25 mouse cellular contexts compared by ENCODE assay signal in the genomic region with DNA sequence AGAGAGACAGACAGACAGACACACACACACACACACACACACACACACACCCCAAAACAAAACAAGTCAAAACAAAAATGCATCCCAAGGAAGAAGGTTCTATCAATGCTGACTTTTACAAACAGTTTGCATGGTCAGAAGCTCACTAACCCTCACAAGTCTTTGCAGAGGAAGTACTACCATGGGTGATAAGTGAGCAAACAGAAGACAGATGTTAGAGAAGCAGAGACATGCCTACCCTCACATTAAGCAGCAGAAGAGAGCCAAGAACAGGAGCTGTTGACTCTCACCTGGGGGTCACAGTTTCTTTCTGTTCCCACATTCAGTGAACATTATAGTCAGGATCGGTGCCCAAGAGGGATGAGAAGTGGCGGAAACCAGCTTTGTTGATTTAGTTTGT. TPM values are rescaled to one million over a fixed set of nuclear protein-coding genes. Genes with fewer than 3 reads are reported as not detected.
"Had no signal": no experiment of that assay in that cellular context is flagged by ENCODE, and none has a peak within 500 bp of the region (broad histone marks: within the 10 kb centered on the region; RNA-seq: fewer than 3 reads in every experiment).

No protein-coding gene starts in this region.

- DNase-seq: liver, embryonic 13.5 days; liver, postnatal 0 days; lung, adult 2 months; lung, postnatal 14 days; lung, postnatal 36 days; retina, postnatal 1 day; right cerebral cortex, adult 18-20 months; right cerebral cortex, postnatal 25 days; right cerebral cortex, postnatal 4 days; spleen, adult 18-20 months; thymus, adult 2 months; thymus, postnatal 25 days had no signal

- H3K27me3 ChIP-seq: liver, embryonic 13.5 days; liver, embryonic 15.5 days; lung, embryonic 15.5 days; megakaryocyte, embryonic 14.5 days; midbrain, embryonic 13.5 days; midbrain, embryonic 15.5 days; neural tube, embryonic 13.5 days; neural tube, embryonic 15.5 days; stomach, embryonic 15.5 days had no signal

- ATAC-seq: liver, postnatal 0 days; lung, postnatal 0 days; midbrain, embryonic 13.5 days; midbrain, embryonic 15.5 days had no signal

- H3K36me3 ChIP-seq: liver, embryonic 13.5 days; liver, embryonic 15.5 days; lung, embryonic 15.5 days; midbrain, embryonic 13.5 days; midbrain, embryonic 15.5 days; neural tube, embryonic 13.5 days; neural tube, embryonic 15.5 days; stomach, embryonic 15.5 days had no signal

RNA-seq across cellular contexts. Expression of a gene that starts 6.0 kb away (rescaled TPM):
- polyA plus RNA-seq: liver, embryonic 13.5 days; midbrain, embryonic 11.5 days; midbrain, embryonic 13.5 days; midbrain, embryonic 15.5 days; midbrain, postnatal 0 days; neural tube, embryonic 11.5 days; neural tube, embryonic 13.5 days; neural tube, embryonic 15.5 days; stomach, embryonic 15.5 days had no signal

RNA-seq across cellular contexts. Expression of a gene that starts 36.4 kb away (rescaled TPM):
- polyA plus RNA-seq: midbrain, embryonic 11.5 days; midbrain, embryonic 13.5 days; midbrain, postnatal 0 days; neural tube, embryonic 11.5 days; neural tube, embryonic 13.5 days; neural tube, embryonic 15.5 days had no signal

RNA-seq across cellular contexts. Expression of a gene that starts 56.9 kb away (rescaled TPM):
- polyA plus RNA-seq: macrophage; midbrain, embryonic 13.5 days; midbrain, embryonic 15.5 days; midbrain, postnatal 0 days; neural tube, embryonic 15.5 days had no signal
